Mouse (Mus musculus): ENCODE results near the gene Tnfrsf22. TPM values are rescaled to one million over a fixed set of nuclear protein-coding genes. Genes with fewer than 3 reads are reported as not detected.
"Not testable (repeated sequence)": the region's sequence is repeated elsewhere in the genome, so short reads cannot be mapped to it uniquely, and the experiment has no call there.

Tnfrsf22 gene
- total RNA-seq (2021), result 1 to 10 TPM; 4.2 to 5.1 TPM
- long read RNA-seq, partial matches to known transcripts, result 0 of 5 reads
- long read RNA-seq, other reads (novel, unspliced or antisense), result 2 of 5 reads

GRCm38 (mm10) chr7:143649034-143649768 is at the start of gene Tnfrsf22:
Gene Tnfrsf22, minus strand, starts transcription at chr7:143649661.
- peak; percentile 72 to 82 for DNase-seq (ENCODE audit: low spot score in 2 of 2)

GRCm38 (mm10) chr7:143696140-143696539 is 46.7 kb upstream of the Tnfrsf22 start:
- DNase-seq (ENCODE audit: low spot score in 2 of 2), result peak in 1 of 2 experiments; percentile 45

- no peak for DNase-seq (ENCODE audit: low spot score in 2 of 2)
Measured at GRCm38 (mm10) chr7:143694550-143694949, 45.1 kb upstream of the Tnfrsf22 start.

- DNase-seq (ENCODE audit: low spot score in 2 of 2), result no peak
Measured at GRCm38 (mm10) chr7:143692746-143693510, 43.5 kb upstream of the Tnfrsf22 start.

GRCm38 (mm10) chr7:143691909-143692308 is 42.4 kb upstream of the Tnfrsf22 start:
- DNase-seq (ENCODE audit: low spot score in 2 of 2), result no peak

- no peak for DNase-seq (ENCODE audit: low spot score in 2 of 2)
Measured at GRCm38 (mm10) chr7:143691181-143691580, 41.7 kb upstream of the Tnfrsf22 start.

GRCm38 (mm10) chr7:143689946-143690345 is 40.5 kb upstream of the Tnfrsf22 start:
- peak in 1 of 2 experiments; percentile 2 for DNase-seq (ENCODE audit: low spot score in 2 of 2)

- peak in 1 of 2 experiments; percentile 2 for DNase-seq (ENCODE audit: low spot score in 2 of 2)
Measured at GRCm38 (mm10) chr7:143689481-143689880, 40.0 kb upstream of the Tnfrsf22 start.

- peak in 1 of 2 experiments; percentile 1 for DNase-seq (ENCODE audit: low spot score in 2 of 2)
Measured at GRCm38 (mm10) chr7:143686676-143687075, 37.2 kb upstream of the Tnfrsf22 start.

- DNase-seq (ENCODE audit: low spot score in 2 of 2), result not testable (repeated sequence)
Measured at GRCm38 (mm10) chr7:143686191-143686590, 36.7 kb upstream of the Tnfrsf22 start.

- peak; percentile 52 to 68 for DNase-seq (ENCODE audit: low spot score in 2 of 2)
Measured at GRCm38 (mm10) chr7:143685359-143686067, 36.1 kb upstream of the Tnfrsf22 start, which contains the start of gene Tnfrsf23. Gene Tnfrsf23, minus strand, starts transcription at chr7:143685872.

- DNase-seq (ENCODE audit: low spot score in 2 of 2), result not testable (repeated sequence)
Measured at GRCm38 (mm10) chr7:143684569-143684968, 35.1 kb upstream of the Tnfrsf22 start.

- no peak for DNase-seq (ENCODE audit: low spot score in 2 of 2)
Measured at GRCm38 (mm10) chr7:143681566-143681965, 32.1 kb upstream of the Tnfrsf22 start.

- not testable (repeated sequence) for DNase-seq (ENCODE audit: low spot score in 2 of 2)
Measured at GRCm38 (mm10) chr7:143680836-143681235, 31.4 kb upstream of the Tnfrsf22 start.

GRCm38 (mm10) chr7:143679650-143680049 is 30.2 kb upstream of the Tnfrsf22 start:
- not testable (repeated sequence) for DNase-seq (ENCODE audit: low spot score in 2 of 2)

GRCm38 (mm10) chr7:143666427-143667311 is 17.2 kb upstream of the Tnfrsf22 start:
- no peak for DNase-seq (ENCODE audit: low spot score in 2 of 2)

GRCm38 (mm10) chr7:143663470-143663869 is 14.0 kb upstream of the Tnfrsf22 start:
- DNase-seq (ENCODE audit: low spot score in 2 of 2), result no peak

- DNase-seq (ENCODE audit: low spot score in 2 of 2), result no peak
Measured at GRCm38 (mm10) chr7:143660797-143661196, 11.3 kb upstream of the Tnfrsf22 start.

GRCm38 (mm10) chr7:143649769-143650346 is 397 bp upstream of the Tnfrsf22 start:
- not testable (repeated sequence) for DNase-seq (ENCODE audit: low spot score in 2 of 2)

- DNase-seq (ENCODE audit: low spot score in 2 of 2), result not testable (repeated sequence)
Measured at GRCm38 (mm10) chr7:143643949-143644348, 5.5 kb downstream of the Tnfrsf22 start.

Measured in layer of hippocampus, postnatal 10 days (tissue).